Mouse (Mus musculus): ENCODE results near the gene Otx2.
A peak's percentile ranks its signal among the peaks of the same experiment; 100 is the strongest.
"Not testable (repeated sequence)": the region's sequence is repeated elsewhere in the genome, so short reads cannot be mapped to it uniquely, and the experiment has no call there.

- TF ChIP-seq EP300 (IDR thresholded peaks at IDR 0.05; ENCODE audit: low read depth in 1 of 2, low read length in 2 of 2) (peak; percentile 68 to 75), POLR2A (IDR thresholded peaks at IDR 0.05; ENCODE audit: control insufficient read depth in 1 of 2, insufficient read depth in 1 of 2, low read depth in 1 of 2, low read length in 2 of 2, poor library complexity in 1 of 2) (peak in 1 of 2 experiments; percentile 46; a peak in 1 of 4 replicates), GATA1 (IDR thresholded peaks at IDR 0.05; ENCODE audit: low read depth, low read length) (peak; percentile 56; the same call in 1 of the 2 replicates)
- TF ChIP-seq SIN3A (IDR thresholded peaks at IDR 0.05; ENCODE audit: low read length); ZC3H11A (IDR thresholded peaks at IDR 0.05; ENCODE audit: low read depth, low read length); CTCF (IDR thresholded peaks at IDR 0.05 in 2 of 3, conservative IDR thresholded peaks at IDR 0.05 in 1 of 3; ENCODE audit: control insufficient read depth in 1 of 3, insufficient read depth in 1 of 3, low read depth in 2 of 3, low read length in 3 of 3, poor library complexity in 1 of 3, severe bottlenecking in 1 of 3); MAX (IDR thresholded peaks at IDR 0.05; ENCODE audit: low read length); TCF12 (IDR thresholded peaks at IDR 0.05; ENCODE audit: low read depth, low read length): not testable (repeated sequence)
Observed at GRCm38 (mm10) chr14:48622726-48623125, 50.9 kb downstream of the Otx2 start.
